Mouse (Mus musculus) adrenal gland, postnatal 36 days (tissue): ENCODE data around the gene Snx9. TPM values are rescaled to one million over a fixed set of nuclear protein-coding genes. Genes with fewer than 3 reads are reported as not detected.
A peak's percentile ranks its signal among the peaks of the same experiment; 100 is the strongest.

ENCODE experiments used
- DNase-seq, 2 experiments: peaks; one replicate each; pipeline ENCODE4 v3.0.0; 2021; ENCODE audit warnings: mixed read lengths in 1 of 2
- total RNA-seq, 2 experiments: library from RNA; stranded (reverse); gene quantifications; 2 replicates each; pipeline ENCODE4 v1.2.3; 2021

Gene Snx9
- total RNA-seq, 2 experiments from 2014 or later: 49.7 to 57.2 TPM

DNA sequence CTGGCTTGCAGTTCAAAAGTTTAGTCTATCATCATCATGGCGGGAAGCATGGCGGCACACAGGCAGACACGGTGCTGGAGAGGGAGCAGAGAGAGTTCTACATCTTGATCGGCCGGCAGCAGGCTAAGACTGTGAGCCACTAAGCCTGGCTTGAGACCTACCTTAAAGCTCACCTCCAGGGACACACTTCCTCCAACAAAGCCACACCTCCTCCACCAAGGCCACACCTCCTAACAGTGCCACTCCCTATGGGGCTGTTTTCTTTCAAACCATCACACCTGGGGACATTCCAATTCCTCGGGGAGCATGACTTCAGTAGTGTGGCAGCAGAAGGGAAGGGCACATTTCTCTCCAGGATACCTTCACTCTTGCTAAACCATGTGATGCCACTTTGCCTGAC, 127.4 kb downstream of the Snx9 start:
- DNase-seq: no peak

DNA sequence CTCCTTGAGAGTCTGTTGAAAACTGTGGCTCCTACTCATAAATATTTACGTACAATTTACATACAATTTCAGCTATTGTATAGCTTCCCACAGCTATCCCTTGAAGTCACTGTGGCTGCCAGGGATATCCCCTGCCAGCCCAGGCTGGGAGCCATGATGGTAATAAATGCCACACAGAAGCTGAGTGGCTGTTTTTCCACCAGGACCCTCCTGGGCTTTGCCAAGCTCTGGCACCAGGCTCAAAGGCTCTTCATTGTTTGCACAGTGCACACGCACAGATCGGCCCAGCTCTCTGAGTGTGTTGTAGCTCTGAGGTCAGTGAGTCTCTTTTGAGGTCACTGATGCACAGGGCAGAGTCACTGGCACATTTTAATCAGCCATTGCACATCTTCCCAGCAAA, 128.1 kb downstream of the Snx9 start:
- DNase-seq: no peak

- DNase-seq: no peak
These were observed 129.2 kb downstream of the Snx9 start for GRCm38 (mm10) chr17:5970298-5970821.

DNA sequence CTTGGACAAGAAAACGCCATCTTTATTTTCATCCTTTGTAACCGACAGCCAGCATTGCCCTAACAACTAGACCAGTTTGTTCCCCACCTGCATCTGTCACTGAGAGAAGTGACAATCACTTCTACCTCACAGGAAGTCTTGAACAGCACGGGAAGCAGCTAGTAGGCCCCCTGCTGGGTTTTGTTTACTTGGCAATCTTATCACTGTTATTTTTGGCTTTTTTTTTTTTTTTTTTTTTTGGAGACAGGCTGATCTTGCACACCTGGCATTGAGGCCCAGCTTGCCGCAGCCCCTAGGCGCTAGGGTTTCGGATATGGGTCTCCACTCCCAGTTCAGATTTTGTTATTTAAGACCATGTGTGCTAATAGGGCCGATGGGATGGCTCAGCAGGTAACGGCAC, 132.4 kb downstream of the Snx9 start:
- DNase-seq: no peak

DNA sequence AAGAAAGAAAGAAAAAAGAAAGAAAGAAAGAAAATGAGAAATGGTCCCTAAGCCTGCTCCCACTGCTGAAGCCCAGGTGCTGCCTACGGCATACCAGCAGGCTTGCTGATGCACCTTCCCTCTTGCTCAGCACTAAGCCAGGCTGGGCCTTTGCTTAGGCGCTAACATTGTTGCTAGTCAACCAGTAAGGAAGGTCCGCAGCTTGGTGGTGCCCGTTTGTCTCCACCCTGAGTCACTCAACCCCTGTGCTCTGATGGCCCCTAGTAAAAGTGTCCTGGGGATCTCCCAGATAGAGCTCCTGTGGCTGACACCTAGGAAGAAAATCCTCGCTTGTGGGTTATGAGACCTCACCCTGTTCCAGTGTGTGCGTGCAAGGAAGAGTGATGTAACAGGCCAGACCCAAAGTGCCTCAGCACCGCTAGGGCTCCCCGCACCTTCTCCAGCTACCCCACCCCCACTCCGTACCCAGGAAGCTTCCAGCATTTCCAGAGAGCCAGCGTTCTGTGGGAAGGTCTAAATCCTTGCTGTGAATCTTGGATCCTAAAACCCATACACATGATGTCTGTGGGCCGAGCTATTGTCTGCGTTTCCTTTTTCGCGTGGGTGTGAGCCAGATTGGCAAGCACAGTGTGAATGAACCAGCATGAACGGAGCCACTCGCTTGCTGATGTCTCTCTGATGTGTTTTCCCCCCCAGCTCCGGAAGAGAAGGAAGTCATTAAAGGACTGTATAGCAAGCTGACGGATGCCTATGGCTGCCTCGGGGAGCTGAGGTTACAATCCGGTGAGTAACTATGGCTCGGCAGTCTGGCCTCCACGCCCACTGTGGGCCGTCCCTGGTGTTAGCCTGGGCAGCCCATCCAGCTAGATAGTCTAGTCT, 134.2 kb downstream of the Snx9 start:
- DNase-seq: peak; percentile 35 to 53

- DNase-seq: no peak
These were observed 135.3 kb downstream of the Snx9 start for GRCm38 (mm10) chr17:5976221-5977055.

DNA sequence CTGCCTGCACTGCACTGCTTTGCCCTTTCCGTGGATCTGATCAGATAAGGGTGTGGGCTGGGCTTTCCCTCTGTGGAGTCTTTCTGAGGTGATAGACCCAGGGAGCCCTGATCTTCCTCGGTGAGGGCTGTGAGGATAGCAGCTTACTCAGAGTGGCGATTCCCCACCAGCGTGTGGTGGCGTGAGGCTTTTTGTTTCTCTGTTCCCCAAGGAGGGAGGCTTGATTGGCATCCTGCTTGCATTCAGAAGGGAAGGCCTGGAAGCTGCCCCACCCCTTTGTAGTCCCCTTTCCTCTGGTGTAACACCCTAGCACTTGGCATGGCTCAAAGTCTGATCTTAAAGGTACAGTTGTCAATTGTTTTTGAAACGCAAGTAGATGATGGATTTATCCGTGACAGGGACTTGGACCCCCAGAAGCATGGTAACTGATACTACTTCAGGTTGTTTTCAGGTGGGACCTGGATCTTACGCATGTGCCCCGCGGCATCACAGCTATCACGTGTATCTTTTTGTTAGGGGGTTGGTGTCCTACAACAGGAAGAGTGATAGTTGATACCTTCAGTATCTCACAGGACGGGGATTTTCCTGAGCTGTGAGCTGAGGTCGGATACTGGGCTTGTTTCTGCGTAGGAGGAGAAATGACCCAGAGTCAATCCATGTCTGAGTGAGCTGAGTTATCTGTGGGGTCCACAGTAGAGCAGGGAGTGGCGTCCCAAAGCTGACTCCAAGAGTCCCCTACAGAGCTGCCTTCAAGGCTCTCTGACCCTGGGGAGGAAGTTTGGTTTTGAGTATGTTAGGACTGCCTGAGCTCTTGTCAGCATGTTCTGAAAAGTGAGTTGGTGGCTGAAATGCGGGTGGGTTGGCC, 136.2 kb downstream of the Snx9 start:
- peak in 1 of 2 experiments; percentile 43 for DNase-seq

DNA sequence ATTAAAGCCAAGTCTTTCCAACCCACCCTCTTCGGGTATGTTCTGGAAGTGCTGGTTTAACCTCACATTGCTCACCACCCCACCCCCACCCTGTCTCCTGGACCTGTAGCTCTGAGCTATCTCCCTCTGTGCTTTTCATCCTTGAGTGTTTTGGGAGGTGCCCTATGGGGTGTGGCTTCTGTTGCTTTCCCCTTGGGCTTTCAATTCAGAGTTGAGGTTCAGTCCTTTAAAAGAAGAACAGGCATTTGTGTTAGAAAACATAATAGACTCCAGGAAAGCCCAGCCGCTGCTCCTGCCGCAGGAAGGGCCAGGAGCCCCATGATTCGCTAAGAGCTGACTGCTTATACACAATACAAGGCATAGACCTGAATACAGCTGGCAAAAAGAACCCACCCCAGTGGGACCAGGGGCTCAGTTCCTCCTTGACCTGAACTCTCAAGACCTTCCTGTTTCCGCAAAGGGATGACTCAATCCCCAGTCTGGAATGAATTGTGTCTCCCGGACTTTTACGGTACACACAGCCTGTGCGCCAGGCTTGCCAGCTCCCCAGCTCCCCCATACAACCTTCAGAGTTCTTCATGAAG, 136.9 kb downstream of the Snx9 start:
- DNase-seq: peak in 1 of 2 experiments; percentile 46

DNA sequence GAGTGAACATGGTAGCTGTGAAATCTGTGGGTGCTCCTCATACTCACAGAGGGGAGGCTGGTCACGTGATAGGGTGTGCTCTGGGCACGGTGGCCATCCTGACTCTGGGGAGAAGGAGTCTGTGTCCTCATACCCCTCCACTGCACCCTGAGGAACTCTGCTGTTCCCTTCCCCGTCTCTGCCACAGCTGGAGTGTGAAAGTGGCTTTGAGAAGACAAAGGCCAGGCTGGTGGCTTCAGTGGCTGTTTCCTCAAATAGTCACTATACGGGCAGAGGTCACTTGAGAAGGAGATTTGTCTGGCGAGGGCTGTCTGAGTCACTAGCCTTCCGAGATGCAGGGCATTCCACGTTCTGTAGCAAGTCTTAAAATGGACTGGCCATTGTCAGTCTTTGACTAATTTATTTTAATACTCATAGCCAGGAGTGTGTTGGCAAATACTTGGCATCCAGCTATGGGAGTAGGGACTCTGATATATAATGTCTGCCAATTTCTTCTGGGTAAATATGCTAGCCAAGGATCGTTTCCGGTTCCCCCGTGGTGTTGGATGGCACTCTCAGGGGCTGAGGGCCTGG, 137.5 kb downstream of the Snx9 start:
- DNase-seq: peak in 1 of 2 experiments; percentile 35

- no peak for DNase-seq
These were observed 139.7 kb downstream of the Snx9 start for GRCm38 (mm10) chr17:5980860-5981259.

Other genes with a start within 250 kb of the Snx9 start
- 10 to 100 TPM; 10.2 to 20.7 TPM for gene Synj2, start 100.0 kb downstream of the Snx9 start, total RNA-seq
- 1 to 10 TPM; 6.6 to 7.7 TPM for gene Serac1, start 238.4 kb downstream of the Snx9 start, total RNA-seq
- gene Gtf2h5, start 238.5 kb downstream of the Snx9 start, total RNA-seq: 10 to 100 TPM; 86.7 to 90.8 TPM